ENCODE assay signal across 10 mouse cellular contexts in genomic region chr3:109030817-109031216, GRCm38 (mm10). TPM values are rescaled to one million over a fixed set of nuclear protein-coding genes. Genes with fewer than 3 reads are reported as not detected.
DNase-seq lines count a peak whose midpoint lies in the region; ATAC-seq and TF ChIP-seq lines count a peak whose summit lies in the region.
"Had no signal": no experiment of that assay in that cellular context is flagged by ENCODE, and none has a peak within 500 bp of the region (broad histone marks: within the 10 kb centered on the region; RNA-seq: fewer than 3 reads in every experiment).

No protein-coding gene starts in this region.

- TF ChIP-seq POLR2A in thymus, adult 2 months (IDR thresholded peaks at IDR 0.05; ENCODE audit: control insufficient read depth, extremely low read depth, insufficient read depth, low read length, poor library complexity) = no peak

- H3K4me3 ChIP-seq in thymus, adult 2 months (ENCODE audit: control insufficient read depth, insufficient read depth, low read length) = no peak overlapping the region

- DNase-seq in adrenal gland, adult 2 months = peak; percentile 24
- DNase-seq in adrenal gland, adult 18-20 months (ENCODE audit: low spot score in 2 of 2) = no peak
- DNase-seq in kidney, adult 18-20 months = peak; percentile 37
- peak; percentile 53 for DNase-seq in lung, postnatal 10 days
- DNase-seq in thymus, adult 2 months = no peak
- DNase-seq in cerebellum, postnatal 10 days = no peak
- DNase-seq in embryo, embryonic 9.5 days (ENCODE audit: extremely low spot score) = no peak
- DNase-seq: layer of hippocampus, adult 9-11 months had no signal

- peaks cover 3% of the 10 kb centered on the region for H3K4me1 ChIP-seq in thymus, adult 2 months (replicated peaks; ENCODE audit: control insufficient read depth, insufficient read depth, low read length)

- H3K27me3 ChIP-seq in thymus, adult 2 months (ENCODE audit: control insufficient read depth, insufficient read depth, low read length) = no peaks in the 10 kb centered on the region

- ATAC-seq in common myeloid progenitor, adult 5-6 weeks (replicated peaks; ENCODE audit: low read depth, poor library complexity, severe bottlenecking) = peak; percentile 19; the same call in 1 of the 2 replicates

- no peaks in the 10 kb centered on the region for H3K36me3 ChIP-seq in thymus, adult 2 months (ENCODE audit: control insufficient read depth, insufficient read depth, low read length)

- TF ChIP-seq CTCF in thymus, adult 2 months (IDR thresholded peaks at IDR 0.05; ENCODE audit: borderline replicate concordance, control insufficient read depth, extremely low read depth, insufficient read depth, low read length, poor library complexity) = no peak

- no peak overlapping the region for H3K27ac ChIP-seq in thymus, adult 2 months (ENCODE audit: control insufficient read depth, insufficient read depth, low read length)

- WGBS in thymus, adult 2 months = 27% methylated on average over 6 of the region's 6 CpGs

RNA-seq across cellular contexts. Expression of gene Fam102b, which starts 3.4 kb away (rescaled TPM):
- total RNA-seq in adrenal gland, adult 2 months (2021) = 1 to 10 TPM; 3.8 to 9.4 TPM
- 0.98 and 1.0 TPM in 2 replicates for polyA plus RNA-seq in adrenal gland, adult 2 months (2012; rRNA removed)
- 1 to 10 TPM; 5.0 to 7.9 TPM for total RNA-seq in adrenal gland, adult 18-20 months (2021)
- 18.9 and 21.0 TPM in 2 replicates for total RNA-seq in common myeloid progenitor, adult 5-6 weeks (2017)
- polyA plus RNA-seq in thymus, adult 2 months (2012; rRNA removed) = 6.2 and 6.5 TPM in 2 replicates

RNA-seq across cellular contexts. Expression of gene Slc25a54, which starts 49.5 kb away (rescaled TPM):
- not detected for total RNA-seq in adrenal gland, adult 2 months (2021)
- not detected in 2 replicates for polyA plus RNA-seq in adrenal gland, adult 2 months (2012; rRNA removed)
- total RNA-seq in adrenal gland, adult 18-20 months (2021) = not detected
- not detected in 2 replicates for total RNA-seq in common myeloid progenitor, adult 5-6 weeks (2017)
- not detected in 2 replicates for polyA plus RNA-seq in thymus, adult 2 months (2012; rRNA removed)
- polyA plus RNA-seq: neural tube, embryonic 11.5 days had no signal

Comparison
In these comparisons a context has a peak if more than half of its experiments do, and no peak if none do; other contexts are left out.
1. DNase-seq: peak in adrenal gland, adult 2 months (single experiment), kidney, adult 18-20 months (single experiment) and lung, postnatal 10 days (single experiment); none in adrenal gland, adult 18-20 months (0 of 2), thymus, adult 2 months (single experiment), cerebellum, postnatal 10 days (0 of 2) and embryo, embryonic 9.5 days (single experiment).